Mouse (Mus musculus) left cerebral cortex, postnatal 10 days (tissue): ENCODE data around the gene Gm6370. TPM values are rescaled to one million over a fixed set of nuclear protein-coding genes. Genes with fewer than 3 reads are reported as not detected.

Experiments used
- total RNA-seq, 2 experiments: library from RNA; stranded (reverse); gene quantifications; 2 replicates each; pipeline ENCODE4 v1.2.3; 2021

Gm6370 gene
- total RNA-seq, 2 experiments from 2014 or later = not detected

Other genes with a start within 250 kb of the Gm6370 start
- 10 to 100 TPM; 72.6 to 78.6 TPM for gene Wasf3, start 106.4 kb upstream of the Gm6370 start, total RNA-seq
- gene Gm6408, start 9.4 kb upstream of the Gm6370 start, total RNA-seq = not detected
- gene 4930449I24Rik, start 11.0 kb downstream of the Gm6370 start, total RNA-seq = not detected
- gene Gm3402, start 22.8 kb downstream of the Gm6370 start, total RNA-seq = not detected
- gene Gm3404, start 34.4 kb downstream of the Gm6370 start, total RNA-seq = not detected
- gene Gm3409, start 46.3 kb downstream of the Gm6370 start, total RNA-seq = not detected
- not detected for gene Gm3415, start 64.8 kb downstream of the Gm6370 start, total RNA-seq
- gene Gpr12, start 93.9 kb downstream of the Gm6370 start, total RNA-seq = 10 to 100 TPM; 48.5 to 58.0 TPM